Mouse (Mus musculus) thymus, adult 2 months (tissue): ENCODE measurements around the gene Zfp36l2.

Experiments used
- CTCF ChIP-seq: fragments of 200-500 bp; IDR thresholded peaks from 2 replicates; pipeline ENCODE4 v1.5.1; 2012; ENCODE audit warnings: mild to moderate bottlenecking, control low read depth, low read length, moderate library complexity, borderline replicate concordance; ENCODE audit not compliant: control insufficient read depth, poor library complexity, insufficient read depth; ENCODE audit errors: extremely low read depth
- POLR2A ChIP-seq: fragments of 200-500 bp; IDR thresholded peaks from 2 replicates; pipeline ENCODE4 v1.6.1; 2012; ENCODE audit warnings: mild to moderate bottlenecking, low read length, control low read depth, moderate library complexity; ENCODE audit not compliant: control insufficient read depth, poor library complexity, insufficient read depth; ENCODE audit errors: extremely low read depth

DNA sequence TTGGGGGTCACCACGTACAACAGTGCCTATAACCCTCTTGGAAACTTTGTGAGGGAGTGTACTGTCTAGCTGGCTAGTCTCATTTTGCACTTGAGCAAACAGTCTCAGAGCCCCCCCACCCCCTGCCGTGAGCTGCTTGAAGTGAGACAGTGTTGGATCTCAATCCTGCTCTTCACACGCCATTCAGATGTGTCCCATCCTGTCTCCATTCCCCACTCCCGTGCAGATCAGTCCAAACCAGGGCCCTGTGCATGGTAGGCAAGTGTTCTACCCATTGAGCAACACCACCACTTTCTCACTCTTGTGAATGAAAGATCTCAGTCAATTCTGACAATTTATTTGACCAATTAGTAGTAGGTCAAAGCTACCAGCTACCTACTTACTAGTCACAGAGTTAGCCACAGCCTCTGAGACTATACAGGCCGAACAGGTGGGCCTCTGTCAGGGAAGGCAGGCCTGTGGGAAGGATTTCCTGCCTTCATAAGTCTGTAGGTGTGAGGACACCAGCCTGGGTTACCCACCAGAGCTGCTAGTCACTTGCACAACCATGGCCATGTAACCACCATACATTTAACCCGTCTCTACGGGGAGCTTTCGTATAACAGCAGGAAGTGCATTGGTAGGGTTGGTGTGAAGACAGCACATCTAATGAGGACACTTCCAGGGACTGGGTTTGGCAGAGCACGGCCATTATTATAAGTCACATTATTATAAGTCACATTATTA, 21.4 kb downstream of the Zfp36l2 start:
- no peak for TF ChIP-seq CTCF
- no peak for TF ChIP-seq POLR2A
